Mouse (Mus musculus): ENCODE results near the gene Calr. TPM values are rescaled to one million over a fixed set of nuclear protein-coding genes. Genes with fewer than 3 reads are reported as not detected.

Calr gene
- polyA plus RNA-seq, 1 experiment from 2014 or later = 514 TPM

DNA sequence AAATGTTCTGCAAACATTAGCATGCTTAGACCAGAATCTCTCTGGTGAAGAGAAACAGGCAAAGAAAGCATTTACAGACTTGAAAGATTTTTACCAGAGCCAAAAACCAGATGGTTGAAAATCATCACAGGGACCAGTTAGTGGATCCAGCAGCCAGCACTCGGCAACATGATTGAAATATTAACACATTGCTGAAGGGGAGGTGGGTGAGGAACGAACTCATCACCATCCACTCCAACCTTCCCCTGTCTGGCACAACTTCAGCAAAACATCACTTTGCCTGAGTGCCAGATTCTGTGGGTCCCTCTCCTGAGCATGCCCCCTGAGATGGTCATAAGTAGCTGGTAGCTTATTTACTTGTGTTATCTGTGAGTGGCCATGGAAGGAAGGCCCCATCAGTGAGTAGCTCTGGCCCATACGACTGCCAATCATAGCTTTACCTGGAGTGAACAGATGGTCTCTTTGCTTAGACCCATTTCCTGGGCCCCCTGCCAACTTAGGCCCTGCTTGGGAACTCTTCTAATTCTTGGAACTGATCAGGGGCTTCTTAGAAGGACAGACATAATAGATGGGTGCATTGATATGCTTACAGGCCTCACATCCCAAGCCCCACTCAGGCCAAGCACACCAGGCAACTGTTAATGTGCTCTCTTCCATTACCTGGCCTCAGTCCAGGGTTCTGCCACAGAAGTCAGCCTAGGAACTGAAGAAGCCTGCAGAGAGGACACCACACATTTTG lies 30.7 kb upstream of the Calr start:
- H3K9ac ChIP-seq (ENCODE audit: low read length) = 0 out of 2 replicates have a peak overlapping the region, but pooled peaks have one; percentile 17
- no peaks in the 10 kb centered on the region for H3K36me3 ChIP-seq (ENCODE audit: control insufficient read depth, insufficient read depth, low read length)
- 54% methylated on average over 3 of the region's 3 CpGs for WGBS
- peak overlapping the region; percentile 75 for H3K27ac ChIP-seq (ENCODE audit: low read depth, low read length)
- H3K9me3 ChIP-seq (replicated peaks; ENCODE audit: control insufficient read depth, low read length) = no peaks in the 10 kb centered on the region
- no peak overlapping the region for H3K4me2 ChIP-seq (ENCODE audit: low read length)
- no peak overlapping the region for H3K4me3 ChIP-seq (ENCODE audit: low read depth, low read length)
- ATAC-seq = peak; percentile 82
- H3K27me3 ChIP-seq (replicated peaks; ENCODE audit: control insufficient read depth, insufficient read depth, low read length) = no peaks in the 10 kb centered on the region
- DNase-seq (ENCODE audit: low spot score) = peak; percentile 76
- H3K4me1 ChIP-seq (ENCODE audit: control insufficient read depth, insufficient read depth, low read length) = peaks cover 5% of the 10 kb centered on the region

DNA sequence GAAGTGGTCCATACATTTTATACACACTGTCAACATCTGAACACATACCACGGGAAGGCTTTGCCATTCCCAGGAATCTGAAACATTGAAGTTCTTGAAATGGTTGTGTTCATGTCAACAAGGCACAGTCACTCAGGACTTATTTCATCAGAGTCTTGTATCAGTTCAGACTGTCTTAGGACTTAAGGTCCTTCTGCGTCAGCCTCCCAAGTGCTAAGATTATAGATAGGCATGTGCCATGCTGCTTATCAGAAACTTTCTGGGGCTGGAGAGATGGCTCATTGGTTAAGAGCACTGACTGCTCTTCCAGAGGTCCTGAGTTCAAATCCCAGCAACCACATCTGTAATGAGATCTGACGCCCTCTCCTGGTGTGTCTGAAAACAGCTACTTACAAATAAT lies 27.6 kb upstream of the Calr start:
- Histone ChIP-seq H3K4me2 (ENCODE audit: low read length) (no peak overlapping the region), H3K9ac (ENCODE audit: low read length) (no peak overlapping the region), H3K27ac (ENCODE audit: low read depth, low read length) (no peak overlapping the region), H3K4me3 (ENCODE audit: low read depth, low read length) (no peak overlapping the region), H3K36me3 (ENCODE audit: control insufficient read depth, insufficient read depth, low read length) (peaks cover 11% of the 10 kb centered on the region), H3K4me1 (ENCODE audit: control insufficient read depth, insufficient read depth, low read length) (peaks cover 11% of the 10 kb centered on the region), H3K9me3 (replicated peaks; ENCODE audit: control insufficient read depth, low read length) (no peaks in the 10 kb centered on the region), H3K27me3 (replicated peaks; ENCODE audit: control insufficient read depth, insufficient read depth, low read length) (no peaks in the 10 kb centered on the region)
- no peak for ATAC-seq
- WGBS = 94% methylated on average over 3 of the region's 3 CpGs
- DNase-seq (ENCODE audit: low spot score) = no peak

DNA sequence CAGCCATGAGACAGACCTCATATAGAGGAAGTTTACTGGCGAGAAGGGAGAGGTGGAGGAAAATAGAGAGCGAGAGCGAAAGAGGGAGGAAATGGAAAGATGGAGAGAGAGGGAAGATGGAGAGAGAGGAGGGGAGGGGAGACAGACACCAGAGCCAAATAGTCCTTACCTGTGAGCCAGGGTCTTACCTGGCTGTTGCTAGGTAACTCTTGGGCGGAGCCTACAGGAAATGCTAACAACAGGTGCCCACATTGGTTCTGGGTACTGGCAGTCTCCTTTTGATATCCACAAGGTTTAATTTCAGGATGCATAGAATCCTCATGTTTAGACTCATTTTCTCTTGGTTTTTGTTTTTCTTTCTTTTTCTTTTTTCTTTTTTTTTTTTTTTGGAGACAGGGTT lies 26.3 kb upstream of the Calr start:
- no peaks in the 10 kb centered on the region for H3K9me3 ChIP-seq (replicated peaks; ENCODE audit: control insufficient read depth, low read length)
- peak overlapping the region; percentile 90 for H3K4me2 ChIP-seq (ENCODE audit: low read length)
- WGBS = 86% methylated on average over 4 of the region's 4 CpGs
- H3K27me3 ChIP-seq (replicated peaks; ENCODE audit: control insufficient read depth, insufficient read depth, low read length) = no peaks in the 10 kb centered on the region
- peaks cover 11% of the 10 kb centered on the region for H3K4me1 ChIP-seq (ENCODE audit: control insufficient read depth, insufficient read depth, low read length)
- DNase-seq (ENCODE audit: low spot score) = no peak
- H3K27ac ChIP-seq (ENCODE audit: low read depth, low read length) = no peak overlapping the region
- ATAC-seq = no peak
- H3K36me3 ChIP-seq (ENCODE audit: control insufficient read depth, insufficient read depth, low read length) = peaks cover 24% of the 10 kb centered on the region
- H3K9ac ChIP-seq (ENCODE audit: low read length) = no peak overlapping the region
- peak overlapping the region; percentile 38 for H3K4me3 ChIP-seq (ENCODE audit: low read depth, low read length)

DNA sequence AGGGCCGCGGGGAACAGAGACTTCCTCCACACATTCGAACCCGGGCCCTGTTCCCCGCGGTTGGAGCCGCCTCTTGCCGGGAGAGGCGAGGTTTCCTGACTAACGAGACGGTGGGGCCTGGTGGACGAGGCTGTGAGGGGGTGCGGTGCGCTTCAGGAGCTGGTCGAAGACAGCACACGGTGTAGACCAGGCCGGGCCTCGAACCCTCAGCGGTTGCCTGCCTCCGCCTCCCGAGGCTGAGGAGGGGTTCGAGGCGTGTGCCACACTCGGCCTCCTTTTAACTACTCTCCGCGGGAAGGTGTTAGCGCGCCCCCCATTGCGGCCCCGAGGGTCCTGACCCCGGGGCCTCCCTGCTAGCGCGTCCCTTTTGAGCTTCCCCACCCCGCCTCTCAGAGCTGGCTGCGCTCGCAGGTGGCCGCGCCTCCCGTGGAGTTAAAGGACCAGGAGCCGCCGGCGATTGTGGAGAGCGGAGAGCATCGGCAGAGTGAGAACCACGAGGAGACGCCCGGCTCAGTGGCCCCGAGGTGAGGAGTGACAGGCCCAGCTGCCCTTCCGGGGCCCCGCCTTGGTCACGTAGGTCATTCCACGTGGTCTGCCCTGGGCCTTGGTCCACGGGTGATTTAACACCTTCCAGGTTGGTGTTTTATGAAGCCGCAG lies 25.7 kb upstream of the Calr start:
- H3K4me3 ChIP-seq (ENCODE audit: low read depth, low read length) = peak overlapping the region; percentile 38
- H3K27ac ChIP-seq (ENCODE audit: low read depth, low read length) = no peak overlapping the region
- 4% methylated on average over 49 of the region's 54 CpGs for WGBS
- H3K4me1 ChIP-seq (ENCODE audit: control insufficient read depth, insufficient read depth, low read length) = peaks cover 11% of the 10 kb centered on the region
- H3K9me3 ChIP-seq (replicated peaks; ENCODE audit: control insufficient read depth, low read length) = no peaks in the 10 kb centered on the region
- H3K36me3 ChIP-seq (ENCODE audit: control insufficient read depth, insufficient read depth, low read length) = peaks cover 30% of the 10 kb centered on the region
- H3K27me3 ChIP-seq (replicated peaks; ENCODE audit: control insufficient read depth, insufficient read depth, low read length) = no peaks in the 10 kb centered on the region
- peak overlapping the region; percentile 90 for H3K4me2 ChIP-seq (ENCODE audit: low read length)
- H3K9ac ChIP-seq (ENCODE audit: low read length) = peak overlapping the region; percentile 59
- DNase-seq (ENCODE audit: low spot score) (peak; percentile 28), ATAC-seq (peak; percentile 66)

DNA sequence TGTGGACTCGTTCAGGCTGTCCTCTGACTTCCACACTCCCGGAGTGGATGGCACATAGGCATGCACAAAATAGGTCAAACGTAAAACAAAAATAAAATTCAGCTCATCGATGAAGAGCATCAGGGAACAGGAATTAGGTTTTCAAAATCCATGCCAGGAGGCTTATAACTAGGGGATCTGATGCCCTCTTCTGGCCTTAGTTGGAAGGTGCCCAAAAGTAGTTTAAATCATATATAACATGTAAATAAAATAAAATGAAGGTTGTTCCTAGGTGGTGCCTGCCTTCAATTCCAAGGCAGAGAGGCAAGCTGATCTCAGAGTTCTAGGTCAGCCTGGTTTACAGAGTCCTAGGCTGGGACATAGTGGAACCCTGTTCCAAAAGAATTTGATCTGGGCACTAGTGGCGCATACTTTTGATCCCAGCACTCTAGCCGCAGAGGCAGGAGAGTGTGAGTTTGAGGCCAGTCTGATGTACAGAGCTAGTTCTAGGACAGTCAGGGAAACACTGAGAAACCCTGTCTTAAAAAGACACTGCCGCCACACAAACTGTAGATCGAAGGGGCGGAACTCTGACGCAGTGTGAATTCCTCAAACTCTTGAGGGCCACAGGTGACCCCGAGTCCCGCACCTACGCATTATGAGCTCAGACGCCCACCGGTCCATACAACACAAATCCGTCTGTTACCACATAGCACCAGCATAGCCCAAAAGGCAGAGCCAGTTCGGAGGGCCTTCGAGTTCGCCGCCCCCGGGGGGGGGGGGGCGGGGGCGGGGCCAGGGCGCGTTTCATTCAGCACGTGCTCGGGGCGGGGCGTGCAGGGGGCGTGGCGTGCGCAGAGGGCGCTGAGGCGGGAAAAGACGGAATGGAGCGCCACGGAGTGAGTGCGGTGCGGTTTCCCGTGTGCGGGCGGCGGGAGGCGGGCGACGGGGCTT lies 24.9 kb upstream of the Calr start, which contains the start of gene Syce2:
Syce2 (plus strand) TSS at position 736 of the 933 bp plus-strand sequence.
- Histone ChIP-seq H3K9ac (ENCODE audit: low read length) (peak within 1 kb of the TSS; percentile 59), H3K4me3 (ENCODE audit: low read depth, low read length) (peak within 1 kb of the TSS; percentile 38), H3K9me3 (replicated peaks; ENCODE audit: control insufficient read depth, low read length) (no peaks in the 10 kb centered on the region), H3K4me1 (ENCODE audit: control insufficient read depth, insufficient read depth, low read length) (peaks cover 11% of the 10 kb centered on the region), H3K4me2 (ENCODE audit: low read length) (peak within 1 kb of the TSS; percentile 90), H3K36me3 (ENCODE audit: control insufficient read depth, insufficient read depth, low read length) (peaks cover 38% of the 10 kb centered on the region), H3K27ac (ENCODE audit: low read depth, low read length) (no peak within 1 kb of the TSS), H3K27me3 (replicated peaks; ENCODE audit: control insufficient read depth, insufficient read depth, low read length) (no peaks in the 10 kb centered on the region)
- peak; percentile 80 for ATAC-seq
- 16% methylated on average over 44 of the region's 46 CpGs for WGBS
- peak; percentile 66 for DNase-seq (ENCODE audit: low spot score)

DNA sequence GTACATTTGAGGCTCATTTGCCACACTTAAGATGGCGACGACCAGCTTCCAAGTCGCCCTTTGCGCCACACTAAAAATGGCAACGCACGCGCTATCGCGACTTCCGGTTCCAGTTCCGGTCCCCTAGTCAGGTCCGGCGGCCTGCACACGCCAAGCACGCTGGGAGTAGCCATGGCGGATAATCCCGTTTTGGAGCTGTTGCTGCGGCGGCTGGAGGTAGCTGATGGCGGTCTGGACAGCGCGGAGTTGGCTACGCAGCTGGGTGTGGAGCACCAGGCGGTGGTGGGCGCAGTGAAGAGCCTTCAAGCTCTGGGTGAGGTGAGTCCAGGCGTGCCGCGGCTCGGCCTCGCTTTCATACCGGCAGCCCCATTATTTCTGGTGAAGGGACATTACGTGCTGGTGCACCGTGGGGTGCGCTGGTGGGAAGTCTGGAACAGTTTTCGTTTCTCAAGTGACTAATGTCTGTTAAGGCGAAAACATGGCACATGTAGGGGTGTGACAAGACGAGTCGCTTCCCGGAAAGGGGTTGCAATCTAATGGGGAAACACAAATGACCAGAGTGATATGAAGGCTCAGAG lies 10.2 kb upstream of the Calr start, which contains the start of gene Farsa:
Farsa (plus strand) TSS at position 126 of the 578 bp plus-strand sequence.
- Histone ChIP-seq H3K4me3 (ENCODE audit: low read depth, low read length) (peak within 1 kb of the TSS; percentile 69), H3K9me3 (replicated peaks; ENCODE audit: control insufficient read depth, low read length) (no peaks in the 10 kb centered on the region), H3K27me3 (replicated peaks; ENCODE audit: control insufficient read depth, insufficient read depth, low read length) (no peaks in the 10 kb centered on the region), H3K9ac (ENCODE audit: low read length) (peak within 1 kb of the TSS; percentile 79), H3K27ac (ENCODE audit: low read depth, low read length) (peak within 1 kb of the TSS; percentile 22; the same call in 1 of the 2 replicates), H3K4me1 (ENCODE audit: control insufficient read depth, insufficient read depth, low read length) (peaks cover 9% of the 10 kb centered on the region), H3K36me3 (ENCODE audit: control insufficient read depth, insufficient read depth, low read length) (peaks cover 19% of the 10 kb centered on the region), H3K4me2 (ENCODE audit: low read length) (peak within 1 kb of the TSS; percentile 65)
- ATAC-seq (peak; percentile 96), DNase-seq (ENCODE audit: low spot score) (peak; percentile 96)
- under 1% methylated on average over 39 of the region's 39 CpGs for WGBS

DNA sequence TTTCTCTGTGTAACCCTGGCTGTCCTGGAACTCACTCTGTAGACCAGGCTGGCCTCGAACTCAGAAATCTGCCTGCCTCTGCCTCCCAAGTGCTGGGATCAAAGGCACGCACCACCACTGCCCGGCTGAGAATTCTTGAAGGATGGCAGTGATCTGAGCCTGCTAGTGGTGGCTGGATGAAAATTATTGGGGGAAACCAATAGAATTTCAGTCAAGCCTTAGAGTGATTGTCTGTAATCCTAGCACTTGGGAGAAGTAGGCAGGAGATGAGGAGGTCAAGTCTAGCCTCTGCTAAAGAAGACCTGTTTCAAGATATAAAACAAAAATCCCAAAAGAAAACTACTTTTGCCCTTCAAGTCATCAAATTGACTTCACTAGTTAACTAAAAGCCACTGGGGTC lies 9.7 kb upstream of the Calr start:
- DNase-seq (ENCODE audit: low spot score) (no peak), ATAC-seq (peak; percentile 2; the same call in 1 of the 2 replicates)
- Histone ChIP-seq H3K27me3 (replicated peaks; ENCODE audit: control insufficient read depth, insufficient read depth, low read length) (no peaks in the 10 kb centered on the region), H3K4me1 (ENCODE audit: control insufficient read depth, insufficient read depth, low read length) (peaks cover 9% of the 10 kb centered on the region), H3K9ac (ENCODE audit: low read length) (no peak overlapping the region), H3K27ac (ENCODE audit: low read depth, low read length) (no peak overlapping the region), H3K4me2 (ENCODE audit: low read length) (peak overlapping the region; percentile 65; the same call in 1 of the 2 replicates), H3K36me3 (ENCODE audit: control insufficient read depth, insufficient read depth, low read length) (peaks cover 13% of the 10 kb centered on the region), H3K4me3 (ENCODE audit: low read depth, low read length) (peak overlapping the region; percentile 69; the same call in 1 of the 2 replicates), H3K9me3 (replicated peaks; ENCODE audit: control insufficient read depth, low read length) (no peaks in the 10 kb centered on the region)
- 95% methylated on average over 3 of the region's 3 CpGs for WGBS
